Mouse (Mus musculus): ENCODE measurements at regions not wholly inside any gene's neighbourhood (a gene's known extent, or its start where the extent isn't known, plus 50 kb on each side); places are given as distances from the start of the nearest gene placed in this dataset.

DNA sequence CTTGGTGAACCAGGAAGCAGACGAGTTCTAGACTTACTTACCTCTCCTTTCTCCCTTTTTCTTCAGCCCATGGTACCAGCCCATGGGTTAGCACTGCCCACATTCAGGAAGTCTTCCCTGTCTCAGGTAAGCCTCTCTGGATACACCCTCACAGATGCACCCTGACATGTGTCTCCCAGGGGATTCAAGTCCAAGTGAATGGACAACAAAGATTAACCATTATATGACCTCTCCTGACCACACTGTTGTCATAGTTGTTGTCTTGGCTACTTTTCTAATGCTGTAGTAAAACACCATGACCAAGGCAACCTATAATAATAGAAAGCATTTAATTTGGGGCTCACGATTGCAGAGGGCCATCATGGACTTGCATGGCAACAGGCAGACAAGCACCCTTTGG is 98.8 kb upstream of the Vash1 start:
- no peak for TF ChIP-seq CTCF (IDR thresholded peaks at IDR 0.05; ENCODE audit: low read depth, low read length)
- no peak for TF ChIP-seq GATA1 (IDR thresholded peaks at IDR 0.05; ENCODE audit: borderline replicate concordance, low read length)

All from G1E (cell line).